Mouse (Mus musculus) natural killer cell, adult 2 months (primary cell): Measurements from ENCODE around the gene Snrnp200.
A peak's percentile ranks its signal among the peaks of the same experiment; 100 is the strongest.
"Not testable (repeated sequence)": the region's sequence is repeated elsewhere in the genome, so short reads cannot be mapped to it uniquely, and the experiment has no call there.

Experiments
- DNase-seq, 2 experiments: peaks; one replicate each; pipeline ENCODE4 v3.0.0; 2022; ENCODE audit warnings: low spot score in 2 of 2

The Snrnp200 gene

DNA sequence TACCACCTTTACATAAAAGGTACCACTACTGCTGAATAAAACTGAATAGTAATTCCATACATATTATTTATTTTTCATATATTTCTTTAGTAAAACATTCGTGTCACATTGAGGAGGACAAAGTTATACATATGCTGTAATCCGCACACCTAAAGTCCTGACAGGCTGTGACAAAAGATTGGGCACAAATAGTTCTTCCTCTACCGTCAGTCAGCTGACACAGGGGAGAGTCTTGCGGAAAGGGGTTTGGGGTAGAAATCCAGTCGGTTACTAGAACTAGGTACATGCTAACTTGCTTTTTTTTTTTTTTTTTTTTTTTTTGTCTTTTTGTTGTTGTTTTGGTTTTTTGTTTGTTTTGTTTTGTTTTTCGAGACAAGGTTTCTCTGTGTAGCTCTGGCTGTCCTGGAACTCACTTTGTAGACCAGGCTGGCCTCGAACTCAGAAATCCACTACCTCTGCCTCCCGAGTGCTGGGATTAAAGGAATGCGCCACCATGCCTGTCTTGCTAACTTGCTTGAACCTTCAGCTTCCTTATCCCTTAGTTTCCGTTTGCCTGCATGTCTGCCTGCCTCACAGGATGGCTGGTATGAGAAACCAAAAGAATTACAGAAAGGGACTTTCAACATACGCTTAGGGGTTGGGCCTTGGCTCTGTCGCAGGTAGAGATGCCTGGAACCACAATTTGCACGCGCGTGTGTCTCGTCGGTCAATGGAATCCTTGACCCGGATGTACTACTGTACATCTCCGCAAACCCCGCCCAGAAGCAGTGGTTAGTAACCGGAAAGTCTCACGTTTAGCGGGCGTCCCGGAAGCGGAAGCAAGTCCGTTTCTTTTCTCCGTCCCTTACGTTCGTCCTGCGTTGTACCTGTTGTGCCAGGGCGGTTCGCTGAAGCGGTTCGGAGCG is at the start of gene Snrnp200, which contains the start of gene 1810024B03Rik:
Gene Snrnp200, plus strand, starts transcription at position 840 of the 905 bp plus-strand sequence.
Gene 1810024B03Rik, minus strand, starts transcription at position 734 of the 905 bp plus-strand sequence.
- peak; percentile 94 to 95 for DNase-seq

DNA sequence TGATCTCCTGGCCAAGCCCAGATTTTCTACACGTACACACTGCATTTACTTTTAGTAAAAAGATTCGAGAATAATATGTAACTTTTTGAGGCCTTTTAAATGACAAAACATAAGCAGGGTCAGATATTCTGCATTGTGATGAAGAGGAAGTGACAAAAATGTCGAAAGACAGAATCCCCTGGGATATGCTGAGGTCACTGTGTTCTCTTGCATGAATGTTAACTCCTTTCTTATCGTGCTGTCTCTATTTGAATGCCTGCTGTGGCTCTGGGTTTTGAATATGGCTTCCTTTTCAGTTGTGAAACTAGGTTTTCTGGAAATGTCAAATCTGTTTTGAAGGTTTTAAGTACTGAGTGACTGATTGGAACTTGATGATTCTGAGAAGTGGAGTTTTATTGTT is 42.5 kb upstream of the Snrnp200 start:
- no peak for DNase-seq

DNA sequence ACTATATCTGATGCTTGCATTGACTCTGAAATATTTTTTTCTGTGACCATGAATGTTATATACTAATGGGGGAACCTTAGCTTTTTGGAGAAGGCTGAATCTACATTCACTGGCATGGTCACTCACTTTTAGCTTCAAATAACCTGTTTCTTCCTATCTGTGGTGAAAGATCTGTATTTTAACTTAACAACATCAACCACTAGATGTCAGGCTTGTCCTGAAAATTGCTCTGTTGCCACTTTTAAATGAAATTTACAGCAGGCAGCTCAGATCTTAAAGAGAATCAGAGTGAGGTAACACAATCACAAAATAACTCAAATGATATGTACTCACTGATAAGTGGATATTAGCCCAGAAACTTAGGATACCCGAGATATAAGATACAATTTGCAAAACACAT is 41.9 kb upstream of the Snrnp200 start:
- DNase-seq = peak in 1 of 2 experiments; percentile 37

DNA sequence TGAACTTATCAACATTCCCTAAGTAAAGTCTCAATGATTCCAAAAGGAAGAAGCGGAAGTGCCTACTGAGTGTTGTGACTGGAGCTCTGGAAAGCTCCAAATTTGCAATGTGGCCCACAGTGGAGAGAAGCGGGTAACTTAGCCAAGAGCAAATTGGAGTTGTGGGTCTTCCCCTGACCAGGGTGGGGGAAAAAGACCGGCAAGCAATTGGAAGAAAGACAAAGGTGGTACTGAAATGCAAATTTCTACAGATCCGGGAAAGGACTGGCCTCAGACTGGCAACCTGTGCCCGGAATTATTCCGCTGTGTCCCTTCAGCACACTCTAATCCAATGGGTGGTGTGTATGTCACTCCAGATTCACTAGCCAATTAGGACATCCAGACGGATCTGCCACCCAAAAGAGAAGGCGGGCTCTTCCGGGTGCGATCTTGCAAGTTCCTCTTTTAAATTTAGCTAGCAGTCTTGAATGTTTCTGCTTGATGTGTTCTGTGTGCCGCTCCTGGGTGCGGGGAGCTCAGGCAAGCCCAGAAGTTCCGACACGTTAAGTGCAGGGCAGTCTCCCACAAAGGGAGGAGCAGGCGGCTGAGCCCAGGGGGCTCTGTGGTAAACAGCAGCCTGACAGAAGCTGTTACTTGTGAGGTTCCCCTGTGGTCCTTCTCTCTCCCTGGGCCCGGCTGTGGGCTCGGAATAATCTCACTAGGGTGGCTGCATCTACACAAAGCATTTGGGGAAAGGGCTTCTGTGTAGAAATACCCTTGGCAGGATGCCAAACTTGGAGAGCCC is 25.4 kb upstream of the Snrnp200 start:
- DNase-seq = peak; percentile 67 to 79

- peak in 1 of 2 experiments; percentile 29 for DNase-seq
Measured at GRCm38 (mm10) chr2:127189574-127189973, 18.6 kb upstream of the Snrnp200 start.

- DNase-seq = peak; percentile 53 to 67
Measured at GRCm38 (mm10) chr2:127204932-127205331, 3.3 kb upstream of the Snrnp200 start.

DNA sequence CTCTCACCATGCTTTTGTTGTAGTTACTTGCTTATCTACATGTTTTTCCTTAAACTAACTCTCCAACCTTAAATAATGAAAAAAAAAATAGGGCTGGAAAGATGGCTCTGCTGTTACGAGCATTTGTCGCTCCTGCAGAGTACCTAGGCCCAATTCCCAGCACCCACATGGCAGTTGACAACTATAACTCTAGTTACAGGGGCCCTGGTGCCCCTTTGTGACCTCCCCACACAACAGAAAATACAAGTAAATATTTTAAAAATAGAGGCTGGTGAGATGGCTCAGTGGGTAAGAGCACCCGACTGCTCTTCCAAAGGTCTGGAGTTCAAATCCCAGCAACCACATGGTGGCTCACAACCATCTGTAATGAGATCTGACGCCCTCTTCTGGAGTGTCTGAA is 2.2 kb upstream of the Snrnp200 start:
- not testable (repeated sequence) for DNase-seq

DNA sequence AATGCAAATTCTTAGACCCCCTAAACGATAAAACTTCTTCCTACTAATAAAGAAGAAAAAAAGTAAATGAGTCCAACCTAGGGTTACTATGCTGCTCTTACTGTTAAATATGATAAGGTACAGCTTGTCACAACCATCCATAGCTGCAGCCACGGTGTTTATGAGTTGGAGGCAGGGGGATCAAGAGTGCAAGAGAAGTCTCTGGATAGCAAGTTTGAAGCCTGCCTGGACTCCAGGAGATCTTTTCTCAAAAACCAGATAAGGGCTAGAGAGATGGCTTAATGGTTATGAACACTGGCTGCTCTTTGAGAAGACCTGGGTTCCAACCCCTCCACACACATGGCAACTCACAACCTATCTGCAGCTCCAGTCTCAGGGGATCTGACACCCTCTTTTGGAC is 1.3 kb upstream of the Snrnp200 start:
- DNase-seq = no peak

- no peak for DNase-seq
Measured at GRCm38 (mm10) chr2:127208452-127208769, 225 bp downstream of the Snrnp200 start.

- no peak for DNase-seq
Measured at GRCm38 (mm10) chr2:127210701-127211100, 2.5 kb downstream of the Snrnp200 start.

- no peak for DNase-seq
Measured at GRCm38 (mm10) chr2:127217746-127218145, 9.6 kb downstream of the Snrnp200 start.

- DNase-seq = no peak
Measured at GRCm38 (mm10) chr2:127225261-127225660, 17.1 kb downstream of the Snrnp200 start.

GRCm38 (mm10) chr2:127237897-127238610 is 29.9 kb downstream of the Snrnp200 start:
- DNase-seq = no peak

- no peak for DNase-seq
Measured at GRCm38 (mm10) chr2:127240065-127240464, 31.9 kb downstream of the Snrnp200 start.

DNA sequence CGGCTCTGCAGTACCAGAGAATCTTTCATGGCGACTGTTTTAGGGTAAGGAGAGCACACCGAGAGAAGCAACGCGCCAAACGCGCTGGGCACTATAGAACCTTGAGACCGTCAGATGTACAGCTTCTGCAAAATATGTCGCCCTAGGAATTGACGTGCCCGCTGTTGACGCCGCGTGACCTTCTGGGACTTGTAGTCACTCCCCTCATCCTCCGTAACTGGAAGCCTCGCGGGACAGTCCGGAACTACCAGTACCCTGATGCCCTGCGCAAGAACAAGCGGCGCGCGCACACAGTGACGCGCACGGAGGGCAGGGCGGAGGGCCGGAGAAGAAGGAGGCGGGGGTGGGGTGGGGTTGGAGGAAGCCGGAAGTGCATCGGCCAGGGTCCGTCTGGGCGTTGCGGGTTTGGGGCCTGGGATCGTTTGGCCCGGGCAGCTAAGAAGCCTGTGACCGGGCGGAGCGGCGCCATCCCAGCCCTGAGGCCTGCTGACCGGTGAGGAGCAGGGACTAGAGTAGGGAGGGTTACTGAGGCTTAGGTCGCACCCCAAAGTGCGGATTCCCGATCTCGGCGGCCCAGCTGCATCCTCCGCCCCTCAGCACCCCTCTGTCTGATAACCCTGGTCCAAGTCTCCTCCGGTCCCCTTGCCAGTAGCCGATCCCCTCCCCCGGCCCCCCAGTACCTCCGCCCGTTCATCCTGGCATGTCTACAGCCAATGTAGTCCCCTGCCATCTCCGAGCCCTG is 39.6 kb downstream of the Snrnp200 start, which contains the start of the genes Ciao1 and Tmem127:
Gene Ciao1, minus strand, starts transcription at position 225 of the 742 bp plus-strand sequence.
Gene Tmem127, plus strand, starts transcription at position 317 of the 742 bp plus-strand sequence.
- DNase-seq = peak; percentile 96 to 97

DNA sequence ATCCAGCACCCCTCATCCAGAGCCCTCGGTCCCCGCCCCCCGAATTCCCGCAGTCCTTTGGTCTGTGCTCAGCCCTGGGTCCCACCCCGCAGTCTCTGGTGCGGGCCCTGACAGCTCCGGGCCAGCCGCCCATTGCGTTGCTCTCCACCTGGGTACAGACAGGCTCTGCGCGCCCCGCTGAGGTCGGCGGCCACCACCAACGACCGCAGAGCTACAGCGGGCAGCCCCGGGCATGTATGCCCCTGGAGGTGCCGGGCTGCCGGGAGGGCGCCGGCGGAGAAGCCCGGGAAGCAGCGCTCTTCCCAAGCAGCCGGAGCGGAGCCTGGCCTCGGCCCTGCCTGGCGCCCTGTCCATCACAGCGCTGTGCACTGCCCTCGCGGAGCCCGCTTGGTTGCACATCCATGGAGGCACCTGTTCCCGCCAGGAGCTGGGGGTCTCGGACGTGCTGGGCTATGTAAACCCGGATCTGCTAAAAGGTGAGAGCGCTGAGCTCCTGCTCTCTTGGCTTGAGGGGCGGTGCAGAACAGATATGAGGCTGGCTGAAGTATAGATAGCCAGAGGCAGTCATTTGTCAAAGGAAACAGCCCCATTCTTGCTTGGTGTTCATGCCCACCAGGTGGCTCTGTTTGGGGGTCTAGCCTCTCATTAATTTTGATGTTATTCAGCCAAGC is 40.3 kb downstream of the Snrnp200 start:
- DNase-seq = peak; percentile 35 to 55

- DNase-seq = no peak
Measured at GRCm38 (mm10) chr2:127250291-127251008, 42.3 kb downstream of the Snrnp200 start.

DNA sequence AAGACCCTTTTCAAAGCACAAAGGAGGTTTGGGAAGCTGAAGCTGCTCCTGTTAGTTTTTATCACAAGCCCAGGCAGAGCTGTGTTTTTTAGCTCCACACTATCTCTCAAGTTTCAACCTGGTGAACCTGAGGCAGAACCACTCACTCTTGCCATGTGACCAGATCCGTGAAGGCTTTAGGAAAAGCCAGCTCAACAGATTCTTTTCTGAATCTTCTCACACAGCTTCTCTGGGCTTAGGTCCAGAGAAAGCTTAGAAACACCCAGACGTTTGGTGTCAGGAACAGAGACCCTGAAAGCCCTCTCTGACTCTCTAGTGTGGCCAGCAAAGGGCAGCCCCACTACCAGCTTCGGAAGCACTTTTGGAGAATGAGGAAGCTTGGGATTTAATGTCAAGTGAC is 43.3 kb downstream of the Snrnp200 start:
- DNase-seq = no peak

GRCm38 (mm10) chr2:127251880-127252527 is 43.8 kb downstream of the Snrnp200 start:
- DNase-seq = no peak
